Mouse (Mus musculus) activated CD4-positive, CD25-positive, alpha-beta regulatory T cell, adult 4 months (primary cell): ENCODE results near the gene Gm3424. TPM values are rescaled to one million over a fixed set of nuclear protein-coding genes. Genes with fewer than 3 reads are reported as not detected.
"Not testable (repeated sequence)": the region's sequence is repeated elsewhere in the genome, so short reads cannot be mapped to it uniquely, and the experiment has no call there.

ENCODE experiments used
- ATAC-seq: one replicate; pipeline ENCODE4 v1.8.0; 2017
- polyA plus RNA-seq, 2 experiments: library from polyadenylated mRNA; unstranded; fragments of 100-300 nt; shearing (Covaris generic); gene quantifications; one replicate each; pipeline ENCODE4 v1.2.1; 2017

Gene Gm3424
- polyA plus RNA-seq, result not detected

DNA sequence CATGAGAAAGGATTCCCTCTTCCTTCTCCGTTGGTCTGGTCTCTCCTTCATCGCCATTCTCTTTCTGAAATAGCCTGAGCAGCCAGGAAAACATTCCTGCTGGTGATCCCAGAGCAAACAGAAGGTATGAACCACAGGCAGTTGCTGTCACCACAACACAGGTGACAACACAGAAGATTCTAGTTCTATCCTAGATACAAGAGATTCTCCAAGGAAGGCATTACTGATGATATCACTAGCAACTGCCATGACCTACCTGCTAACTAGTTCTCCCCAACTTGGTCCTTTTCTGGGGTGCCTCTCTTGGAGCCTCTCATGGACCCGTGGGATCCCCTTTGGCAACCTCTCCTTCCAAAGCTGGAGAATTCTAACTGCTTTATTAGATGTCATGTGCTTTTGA lies at the start of gene Gm3424:
Gene Gm3424, minus strand, starts transcription at position 101 of the 400 bp plus-strand sequence.
- ATAC-seq, result not testable (repeated sequence)

DNA sequence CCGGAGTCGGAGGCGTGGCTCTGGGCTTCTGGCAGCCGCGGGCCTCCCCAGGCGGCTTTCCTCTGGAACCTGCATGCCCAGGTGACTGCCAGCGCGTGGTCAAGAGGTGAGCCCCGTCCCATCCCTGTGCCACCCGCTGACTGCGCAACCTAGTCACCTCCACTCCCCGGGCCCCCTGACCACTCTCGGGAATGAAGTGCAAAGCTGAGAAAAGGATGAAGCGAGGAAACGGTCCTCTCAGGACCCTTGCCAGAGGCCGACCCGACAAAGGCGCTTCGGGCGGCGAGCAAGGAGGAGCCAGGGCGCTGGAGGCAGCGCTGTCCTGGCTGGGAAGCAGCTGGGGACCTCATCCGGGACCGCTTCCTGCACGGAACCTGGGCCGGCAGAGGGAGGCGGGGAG lies 49.7 kb upstream of the Gm3424 start:
- not testable (repeated sequence) for ATAC-seq

- not testable (repeated sequence) for ATAC-seq
Measured at GRCm38 (mm10) chr14:5879136-5879535, 49.0 kb upstream of the Gm3424 start.

GRCm38 (mm10) chr14:5855911-5856310 lies 25.8 kb upstream of the Gm3424 start:
- ATAC-seq, result not testable (repeated sequence)

GRCm38 (mm10) chr14:5812699-5813356 lies 17.3 kb downstream of the Gm3424 start:
- not testable (repeated sequence) for ATAC-seq

- ATAC-seq, result not testable (repeated sequence)
Measured at GRCm38 (mm10) chr14:5807882-5808281, 22.2 kb downstream of the Gm3424 start, which contains the start of gene Gm3383. Gm3383 (minus strand) TSS chr14:5807982.

Other genes with a start within 250 kb of the Gm3424 start
- gene Gm8265, start 197.3 kb downstream of the Gm3424 start, polyA plus RNA-seq, result not detected
- not detected for gene Gm9603, start 142.9 kb downstream of the Gm3424 start, polyA plus RNA-seq
- gene Gm3373, start 88.8 kb downstream of the Gm3424 start, polyA plus RNA-seq, result 1 to 10 TPM in 1 of 2 experiments, not detected in 1; 8.7 TPM
- 1 to 10 TPM; 4.6 to 5.9 TPM for gene Gm3383, start 22.3 kb downstream of the Gm3424 start, polyA plus RNA-seq
- 1 to 10 TPM in 1 of 2 experiments, under 1 TPM in 1; 0.46 to 1.3 TPM for gene Gm8237, start 50.1 kb upstream of the Gm3424 start, polyA plus RNA-seq
- gene Gm3248, start 131.4 kb upstream of the Gm3424 start, polyA plus RNA-seq, result 1 to 10 TPM; 1.7 to 2.9 TPM
- not detected for gene Gm3453, start 148.8 kb upstream of the Gm3424 start, polyA plus RNA-seq
- gene Gm6337, start 227.9 kb upstream of the Gm3424 start, polyA plus RNA-seq, result not detected